Mouse (Mus musculus) liver, embryonic 14.5 days (tissue): ENCODE measurements around the gene Aanat. TPM values are rescaled to one million over a fixed set of nuclear protein-coding genes. Genes with fewer than 3 reads are reported as not detected.

Experiments
- ATAC-seq: fragments of 200-750 bp; cut with Nextera tagmentation; 2 replicates; pipeline ENCODE4 v1.8.0; 2017; ENCODE audit warnings: moderate number of reproducible peaks, mild to moderate bottlenecking, moderate library complexity; ENCODE audit not compliant: insufficient read depth
- DNase-seq, 3 experiments: peaks; one replicate each; pipeline ENCODE4 v3.0.0-alpha.2; 2012 to 2013; ENCODE audit warnings: low read depth in 3 of 3, low spot score in 3 of 3
- H3K27ac ChIP-seq: fragments of 300-500 bp; sonication (generic); 2 replicates; pipeline ENCODE4 v1.5.1; 2014; ENCODE audit warnings: moderate library complexity, mild to moderate bottlenecking, control low read depth, inconsistent platforms
- H3K27me3 ChIP-seq: fragments of 300-500 bp; sonication (generic); 2 replicates; pipeline ENCODE4 v1.6.1; 2014; ENCODE audit warnings: mild to moderate bottlenecking, low read length, moderate library complexity; ENCODE audit not compliant: control insufficient read depth, insufficient read depth
- H3K36me3 ChIP-seq: fragments of 300-500 bp; sonication (generic); replicated peaks from 2 replicates; pipeline ENCODE4 v1.6.1; 2014; ENCODE audit warnings: low read depth; ENCODE audit not compliant: control insufficient read depth, insufficient read depth
- H3K4me1 ChIP-seq, 2 experiments: fragments of 200-500 bp in 1 of 2; fragments of 300-500 bp in 1 of 2; sonication (generic) in 1 of 2; replicated peaks; 2 replicates each; pipeline ENCODE4 v1.6.1; 2012 to 2014; ENCODE audit warnings: antibody characterized with exemption in 1 of 2, inconsistent platforms in 1 of 2, low read length in 1 of 2; ENCODE audit not compliant: control insufficient read depth in 2 of 2, insufficient read depth in 2 of 2
- H3K4me2 ChIP-seq: fragments of 300-500 bp; sonication (generic); 2 replicates; pipeline ENCODE4 v1.6.1; 2014; ENCODE audit warnings: low read depth, mild to moderate bottlenecking, control low read depth, moderate library complexity
- H3K4me3 ChIP-seq, 2 experiments: fragments of 200-500 bp in 1 of 2; fragments of 300-500 bp in 1 of 2; sonication (generic) in 1 of 2; 2 replicates each; pipeline ENCODE4 v1.5.1; 2012 to 2014; ENCODE audit warnings: low read depth in 2 of 2, low read length in 2 of 2, mild to moderate bottlenecking in 2 of 2, control low read depth in 1 of 2, inconsistent platforms in 1 of 2, moderate library complexity in 1 of 2; ENCODE audit not compliant: insufficient read depth in 1 of 2
- H3K9ac ChIP-seq: fragments of 300-500 bp; sonication (generic); replicated peaks from 2 replicates; pipeline ENCODE4 v1.6.1; 2014; ENCODE audit warnings: mild to moderate bottlenecking, control low read depth, moderate library complexity
- H3K9me3 ChIP-seq: fragments of 300-500 bp; sonication (generic); 2 replicates; pipeline ENCODE4 v1.6.1; 2016; ENCODE audit warnings: low read length, mixed read lengths; ENCODE audit not compliant: control insufficient read depth
- CTCF ChIP-seq: IDR thresholded peaks from 2 replicates; pipeline ENCODE4 v1.5.1; 2016; ENCODE audit warnings: antibody characterized with exemption, low read depth, control low read depth
- EP300 ChIP-seq: IDR thresholded peaks from 2 replicates; pipeline ENCODE4 v1.6.1; 2016; ENCODE audit warnings: antibody characterized with exemption, low read depth
- WGBS: fragments of 180-500 bp; shearing (Covaris S2); extraction: QIAGEN DNeasy Blood & Tissue Kit; methylation state at CpG from one replicate; pipeline ENCODE4 v1.1.7; 2014; ENCODE audit not compliant: insufficient replicate concordance; 5-methylcytosine and 5-hydroxymethylcytosine counted together
- polyA plus RNA-seq, 2 experiments: library from polyadenylated mRNA; depleted of rRNA in 1 of 2; stranded (reverse) in 1 of 2; unstranded in 1 of 2; fragments of >200 nt; fragmentation: Nextera tagmentation in 1 of 2; extraction: Ambion mirVana in 1 of 2; gene quantifications; 2 replicates each; pipeline versions ENCODE4 v1.2.1 to v1.2.3; 2012 to 2014

Aanat gene
- polyA plus RNA-seq, 2 experiments, result not detected

DNA sequence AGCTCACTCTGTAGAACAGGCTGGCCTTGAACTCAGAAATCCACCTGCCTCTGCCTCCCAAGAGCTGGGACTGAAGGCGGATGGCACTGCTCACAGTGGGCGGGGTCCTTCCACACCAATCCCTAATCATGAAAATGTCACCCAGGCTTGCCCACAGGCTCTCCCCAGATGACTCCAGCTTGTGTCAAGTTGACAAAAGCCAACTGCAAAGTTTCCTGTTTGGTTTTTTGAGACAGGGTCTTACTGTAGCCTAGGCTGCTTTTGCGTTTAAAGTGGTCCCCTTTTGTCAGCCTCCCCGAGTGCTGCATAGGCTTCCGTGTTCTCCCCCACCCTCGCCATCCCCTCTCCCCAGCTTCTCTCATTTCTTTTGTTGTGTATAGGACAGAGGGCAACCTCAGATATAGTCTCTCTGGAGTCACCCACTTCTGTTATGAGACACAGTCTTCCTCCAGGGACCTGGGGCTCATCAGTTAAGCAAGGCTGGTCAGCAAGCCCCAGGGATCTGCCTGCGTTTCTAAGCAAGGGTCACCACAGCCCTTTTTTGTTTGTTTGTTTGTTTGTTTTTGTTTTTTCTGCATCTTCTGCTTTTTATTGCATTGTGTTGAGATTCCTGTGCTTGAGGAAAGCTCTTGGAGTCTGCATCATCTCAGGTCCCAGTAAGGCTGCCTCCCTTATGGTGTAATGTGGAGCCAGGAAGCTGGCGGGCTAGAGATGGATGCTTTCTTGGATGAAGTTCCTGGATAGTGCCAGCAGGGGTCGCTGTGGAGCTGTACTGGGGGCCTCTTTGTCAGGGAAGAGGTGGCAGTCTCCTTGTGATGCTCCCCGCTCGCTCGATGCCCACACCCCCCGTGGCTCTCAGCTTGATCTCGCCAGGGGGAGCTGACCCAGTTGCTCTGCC, 56.7 kb downstream of the Aanat start:
- Histone ChIP-seq H3K9me3 (no peaks in the 10 kb centered on the region), H3K27ac (no peak overlapping the region), H3K4me3 (no peak overlapping the region), H3K9ac (no peak overlapping the region), H3K4me1 (peaks cover 2 to 10% of the 10 kb centered on the region in 2 experiments; a peak in 3 of 4 replicates), H3K36me3 (no peaks in the 10 kb centered on the region), H3K4me2 (no peak overlapping the region), H3K27me3 (no peaks in the 10 kb centered on the region)
- WGBS, result 29% methylated on average over 14 of the region's 14 CpGs
- ATAC-seq, result no peak; the same call in 1 of the 2 replicates
- peak in 2 of 3 experiments; percentile 55 to 64 for DNase-seq
- peak; percentile 97 for TF ChIP-seq CTCF
- no peak for TF ChIP-seq EP300

DNA sequence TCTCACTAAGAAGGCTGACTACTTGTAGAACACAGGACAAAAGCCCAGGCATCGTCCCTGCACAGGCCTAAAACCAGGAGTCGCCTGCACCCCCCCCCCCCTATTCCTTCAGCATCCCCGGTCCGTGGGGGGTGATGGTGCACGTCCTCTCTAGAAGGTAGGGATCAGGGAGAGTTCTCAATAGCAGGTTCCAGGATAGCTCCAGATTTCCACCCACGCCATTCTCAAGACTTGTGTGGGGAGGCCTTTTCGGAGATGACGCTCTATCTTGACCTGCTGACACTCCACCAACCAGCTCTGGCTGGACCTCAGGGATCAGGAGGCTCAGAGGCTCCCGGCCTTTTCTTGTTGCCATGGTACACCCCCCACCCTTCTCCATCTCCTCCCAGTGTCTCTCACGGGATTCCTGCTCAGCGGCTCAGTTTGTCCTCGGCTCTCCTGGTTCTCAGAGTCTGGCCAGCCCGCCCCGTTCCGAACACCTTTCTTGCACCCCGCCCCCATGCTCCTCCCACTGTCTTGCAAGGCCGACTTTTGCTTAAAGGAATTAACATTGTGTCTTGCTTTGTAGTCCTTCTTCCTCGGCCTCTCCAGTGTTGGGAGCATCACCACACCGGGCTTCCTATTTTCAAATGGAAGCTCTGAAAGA, 57.5 kb downstream of the Aanat start:
- no peak overlapping the region for H3K27ac ChIP-seq
- no peak overlapping the region for H3K4me3 ChIP-seq
- H3K27me3 ChIP-seq, result no peaks in the 10 kb centered on the region
- H3K9me3 ChIP-seq, result no peaks in the 10 kb centered on the region
- no peak overlapping the region for H3K4me2 ChIP-seq
- no peak overlapping the region for H3K9ac ChIP-seq
- H3K4me1 ChIP-seq, result peaks cover 2 to 10% of the 10 kb centered on the region in 2 experiments; a peak in 3 of 4 replicates
- ATAC-seq (no peak), DNase-seq (no peak)
- TF ChIP-seq CTCF, result no peak
- no peak for TF ChIP-seq EP300
- H3K36me3 ChIP-seq, result no peaks in the 10 kb centered on the region
- WGBS, result 23% methylated on average over 19 of the region's 19 CpGs

DNA sequence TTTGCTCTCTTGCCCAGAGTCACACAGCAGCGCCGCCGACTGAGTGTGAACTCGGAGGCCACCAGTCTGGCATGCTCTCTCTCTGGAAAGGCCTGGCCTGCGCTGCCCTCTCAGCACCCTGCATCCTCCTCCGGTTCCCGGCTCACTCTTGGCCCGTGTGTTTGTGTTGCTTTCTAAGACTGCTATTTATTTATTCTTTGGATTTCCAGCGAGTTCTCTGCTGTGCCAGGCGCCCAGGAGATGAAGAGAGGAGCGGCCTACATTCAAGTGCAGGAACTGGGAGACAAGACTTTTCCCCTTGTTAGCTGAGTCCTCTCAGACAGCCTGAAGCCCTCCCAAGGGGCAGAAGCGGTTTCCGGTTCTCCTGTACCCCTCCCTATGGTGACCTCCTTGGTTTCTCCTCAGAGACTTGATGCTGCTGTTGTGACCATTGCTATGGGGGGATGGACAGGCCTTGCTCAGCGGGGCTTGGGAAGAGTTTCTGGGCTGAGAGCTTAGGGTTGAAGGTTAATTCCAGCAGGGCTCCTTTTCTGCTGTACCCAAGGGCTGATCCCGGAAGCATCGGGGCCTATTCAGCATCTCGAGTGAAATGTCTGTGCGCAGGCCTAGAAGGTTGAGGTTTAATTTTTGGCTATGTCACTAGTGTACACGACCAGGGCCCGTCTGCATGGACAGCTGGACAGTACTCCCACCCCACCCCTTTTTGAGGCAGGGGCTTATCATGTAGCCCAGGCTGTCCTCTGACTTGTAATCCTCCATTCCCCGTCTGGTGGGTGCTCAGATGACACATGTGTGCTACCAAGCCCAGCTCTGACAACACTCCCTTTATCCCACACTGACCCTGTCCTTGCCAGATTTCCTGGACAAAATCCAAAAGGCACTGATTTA, 58.2 kb downstream of the Aanat start:
- TF ChIP-seq EP300 (no peak), CTCF (no peak)
- no peaks in the 10 kb centered on the region for H3K36me3 ChIP-seq
- 56% methylated on average over 21 of the region's 21 CpGs for WGBS
- H3K27me3 ChIP-seq, result no peaks in the 10 kb centered on the region
- no peak overlapping the region for H3K4me2 ChIP-seq
- ATAC-seq (no peak), DNase-seq (no peak)
- no peak overlapping the region for H3K4me3 ChIP-seq
- H3K4me1 ChIP-seq, result peaks cover 2 to 10% of the 10 kb centered on the region in 2 experiments; a peak in 3 of 4 replicates
- H3K9ac ChIP-seq, result no peak overlapping the region
- H3K27ac ChIP-seq, result no peak overlapping the region
- no peaks in the 10 kb centered on the region for H3K9me3 ChIP-seq

DNA sequence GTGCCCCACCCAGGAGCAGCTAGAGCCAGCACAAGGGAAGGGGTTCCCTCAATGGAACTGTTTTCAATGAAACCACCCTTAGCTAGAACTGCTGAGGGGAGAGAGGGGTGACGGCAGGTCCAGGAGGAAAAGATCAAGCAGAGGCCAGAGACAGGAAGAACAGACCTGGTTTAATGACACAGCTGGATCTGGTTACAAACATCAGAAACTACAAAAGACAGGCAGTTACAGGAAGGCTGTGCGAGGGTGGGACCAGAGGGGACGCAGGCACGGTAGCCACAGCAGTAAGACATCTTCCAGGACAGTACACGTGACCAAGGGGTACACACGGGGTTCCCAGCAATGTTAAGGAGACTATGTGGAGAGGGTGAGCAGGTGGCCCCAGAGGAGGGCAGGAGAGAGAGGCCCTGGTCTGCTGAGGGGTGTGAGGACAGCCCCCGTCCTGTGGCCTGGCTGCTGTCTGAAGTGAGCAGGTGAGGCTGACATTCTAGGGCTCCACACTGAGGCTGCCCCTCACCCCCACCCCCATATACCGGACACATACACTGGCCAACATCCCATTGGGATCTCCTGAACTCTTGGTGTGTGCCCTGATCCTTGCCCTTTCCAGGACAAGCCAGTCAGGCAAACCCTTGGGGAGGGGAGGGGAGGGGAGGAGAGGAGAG, 59.3 kb downstream of the Aanat start:
- no peaks in the 10 kb centered on the region for H3K9me3 ChIP-seq
- H3K4me1 ChIP-seq, result peaks cover 2 to 10% of the 10 kb centered on the region in 2 experiments; a peak in 3 of 4 replicates
- H3K9ac ChIP-seq, result no peak overlapping the region
- no peaks in the 10 kb centered on the region for H3K36me3 ChIP-seq
- H3K27me3 ChIP-seq, result no peaks in the 10 kb centered on the region; the same call in 1 of the 2 replicates
- TF ChIP-seq CTCF (no peak), EP300 (no peak)
- 48% methylated on average over 8 of the region's 8 CpGs for WGBS
- ATAC-seq (no peak), DNase-seq (no peak)
- H3K27ac ChIP-seq, result no peak overlapping the region
- H3K4me3 ChIP-seq, result no peak overlapping the region
- H3K4me2 ChIP-seq, result no peak overlapping the region
